Mouse (Mus musculus): Measurements from ENCODE around the gene Abat. TPM values are rescaled to one million over a fixed set of nuclear protein-coding genes. Genes with fewer than 3 reads are reported as not detected.

The Abat gene
- total RNA-seq (2017) = 0.44 and 1.1 TPM in 2 replicates

DNA sequence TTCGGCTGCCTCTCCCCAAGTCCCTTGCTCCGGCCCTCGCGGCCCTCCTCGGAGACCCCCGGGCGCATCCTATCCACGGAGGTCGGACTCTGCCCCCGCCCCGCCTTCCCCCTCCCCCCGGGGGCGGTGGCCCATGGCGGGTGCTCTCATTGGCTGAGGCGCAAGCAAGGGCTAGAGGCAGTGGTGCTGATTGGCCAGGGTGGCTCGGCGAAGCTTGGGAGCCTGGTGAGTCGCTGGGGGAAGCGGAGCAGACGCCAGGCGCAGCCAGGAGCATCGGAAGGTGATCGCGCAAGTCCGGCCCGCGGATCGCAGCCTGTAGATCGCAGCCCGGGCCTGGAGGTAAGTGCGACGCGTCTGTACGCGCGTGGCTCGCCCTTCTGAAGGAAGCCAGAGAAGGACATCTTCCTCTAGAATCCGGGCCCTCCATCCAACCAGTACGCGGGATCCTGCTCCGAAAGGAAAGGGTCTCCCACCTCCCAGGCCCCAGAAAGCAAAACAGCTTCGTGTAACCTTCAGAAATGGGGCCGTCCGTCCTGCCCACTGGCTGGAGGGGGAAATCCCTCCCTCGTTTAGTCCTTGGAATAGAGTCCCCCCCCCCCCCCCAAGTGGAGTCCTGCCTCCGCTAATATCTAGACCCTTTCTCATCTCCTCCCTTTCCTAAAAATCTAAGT lies at the start of gene Abat:
Abat (plus strand) TSS at position 194 of the 671 bp plus-strand sequence.
- peak; percentile 90 to 95 for ATAC-seq (replicated peaks in 1 of 2; ENCODE audit: insufficient read depth in 1 of 2, low FRiP score in 2 of 2, low TSS enrichment in 1 of 2, low read depth in 1 of 2, poor library complexity in 2 of 2, severe bottlenecking in 2 of 2)

DNA sequence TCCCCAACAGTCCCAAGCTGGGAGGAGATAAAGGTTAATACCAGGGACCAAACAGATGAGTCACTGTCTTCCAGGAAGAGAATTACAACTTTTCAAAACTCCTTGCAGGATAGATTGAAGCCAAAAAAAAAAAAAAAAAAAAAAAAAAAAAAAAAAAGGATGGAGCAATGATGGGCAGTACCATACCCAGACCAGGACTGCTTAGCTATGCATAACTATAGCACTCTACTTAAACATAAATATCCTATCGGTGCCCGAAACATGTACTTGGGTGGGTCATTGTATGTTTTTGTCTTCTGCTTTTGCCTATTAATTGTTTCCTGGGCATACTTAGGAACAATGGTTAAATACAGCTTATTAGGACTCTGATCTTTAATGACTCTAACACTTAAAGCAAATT lies 43.1 kb upstream of the Abat start:
- no peak for ATAC-seq (replicated peaks in 1 of 2; ENCODE audit: insufficient read depth in 1 of 2, low FRiP score in 2 of 2, low TSS enrichment in 1 of 2, low read depth in 1 of 2, poor library complexity in 2 of 2, severe bottlenecking in 2 of 2)

DNA sequence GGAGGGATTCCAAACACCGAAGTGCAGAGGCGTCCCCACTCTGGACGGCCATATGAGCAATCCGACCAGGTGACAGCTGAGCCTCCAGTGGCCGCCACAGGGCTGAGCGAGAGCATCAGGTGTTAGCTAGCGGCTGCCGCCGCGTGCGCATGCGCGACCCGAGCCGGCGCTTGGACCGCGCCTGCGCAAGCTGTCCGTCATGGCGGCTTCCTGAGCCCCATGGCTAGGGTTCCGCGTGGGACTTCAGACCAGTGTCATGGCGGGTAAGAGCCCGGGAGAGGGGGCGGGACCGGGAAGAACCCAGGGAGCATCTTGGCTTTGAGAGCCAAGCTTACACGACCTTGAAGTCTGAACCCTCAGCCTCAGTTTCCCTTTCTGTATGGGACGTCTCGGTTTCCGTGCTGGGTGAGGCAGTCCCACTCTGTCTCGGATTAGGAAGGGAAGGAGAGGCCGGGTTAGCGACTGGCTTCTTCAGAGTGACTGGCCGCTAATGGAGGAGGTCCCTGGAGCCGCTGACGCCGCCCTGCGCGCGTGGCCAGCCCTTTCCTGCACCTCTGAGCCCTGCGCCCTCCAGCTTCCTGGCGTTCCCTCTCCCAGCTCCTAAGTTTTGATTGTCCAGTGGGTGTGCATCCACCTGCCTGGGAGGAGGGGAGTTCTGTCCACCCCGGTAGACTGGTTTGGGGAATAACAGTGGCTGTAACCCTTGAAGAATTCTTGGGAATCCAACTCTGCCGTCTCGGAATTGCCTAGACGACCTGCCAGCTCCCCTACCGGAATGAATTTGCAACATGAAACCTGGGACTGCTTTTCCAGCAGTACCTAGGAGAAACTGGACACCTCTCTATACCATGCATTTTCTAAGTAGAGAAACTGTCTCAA lies 42.4 kb upstream of the Abat start, which contains the start of gene Mettl22:
Mettl22 (plus strand) TSS at position 186 of the 879 bp plus-strand sequence.
- peak; percentile 88 to 91 for ATAC-seq (replicated peaks in 1 of 2; ENCODE audit: insufficient read depth in 1 of 2, low FRiP score in 2 of 2, low TSS enrichment in 1 of 2, low read depth in 1 of 2, poor library complexity in 2 of 2, severe bottlenecking in 2 of 2)

DNA sequence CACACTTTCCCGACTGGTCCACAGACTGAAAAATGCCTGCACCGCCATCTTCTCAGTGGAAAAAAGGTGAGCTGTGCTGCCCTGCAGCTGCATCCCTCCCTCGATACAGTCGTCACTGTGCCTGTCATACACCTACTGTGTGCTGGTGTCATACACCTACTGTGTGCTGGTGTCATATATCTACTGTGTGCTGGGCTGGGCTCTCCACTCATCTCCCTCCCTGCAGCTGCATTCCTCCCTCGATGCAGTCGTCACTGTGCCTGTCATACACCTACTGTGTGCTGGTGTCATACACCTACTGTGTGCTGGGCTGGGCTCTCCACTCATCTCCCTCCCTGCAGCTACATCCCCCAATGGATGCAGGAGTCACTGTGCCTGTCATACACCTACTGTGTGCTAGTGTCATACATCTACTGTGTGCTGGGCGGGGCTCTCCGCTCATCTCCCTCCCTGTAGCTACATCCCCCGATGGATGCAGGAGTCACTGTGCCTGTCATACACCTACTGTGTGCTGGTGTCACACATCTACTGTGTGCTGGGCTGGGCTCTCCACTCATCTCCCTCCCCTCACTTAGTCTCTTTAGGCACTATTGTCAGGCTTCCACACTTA lies 25.7 kb upstream of the Abat start:
- no peak for ATAC-seq (replicated peaks in 1 of 2; ENCODE audit: insufficient read depth in 1 of 2, low FRiP score in 2 of 2, low TSS enrichment in 1 of 2, low read depth in 1 of 2, poor library complexity in 2 of 2, severe bottlenecking in 2 of 2)

DNA sequence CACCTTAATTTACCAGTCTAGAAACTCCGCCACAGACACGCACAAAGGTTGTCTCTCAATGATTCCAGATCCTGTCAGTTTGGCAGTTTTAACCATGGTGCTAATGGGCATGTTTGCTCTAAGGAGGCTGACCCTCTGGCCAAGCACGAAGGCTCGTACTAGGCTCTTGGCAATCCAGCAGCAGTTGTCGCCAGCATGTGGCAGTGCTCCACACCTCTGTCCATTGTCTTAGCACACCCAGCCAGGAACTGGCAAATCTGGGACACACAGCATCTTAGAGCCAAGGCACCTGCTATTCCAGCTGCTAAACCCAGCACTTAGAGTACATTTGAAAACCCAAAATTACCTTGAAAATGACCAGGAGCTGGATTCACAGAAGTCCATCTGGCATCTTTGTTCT lies 23.9 kb upstream of the Abat start:
- ATAC-seq (replicated peaks in 1 of 2; ENCODE audit: insufficient read depth in 1 of 2, low FRiP score in 2 of 2, low TSS enrichment in 1 of 2, low read depth in 1 of 2, poor library complexity in 2 of 2, severe bottlenecking in 2 of 2) = no peak

DNA sequence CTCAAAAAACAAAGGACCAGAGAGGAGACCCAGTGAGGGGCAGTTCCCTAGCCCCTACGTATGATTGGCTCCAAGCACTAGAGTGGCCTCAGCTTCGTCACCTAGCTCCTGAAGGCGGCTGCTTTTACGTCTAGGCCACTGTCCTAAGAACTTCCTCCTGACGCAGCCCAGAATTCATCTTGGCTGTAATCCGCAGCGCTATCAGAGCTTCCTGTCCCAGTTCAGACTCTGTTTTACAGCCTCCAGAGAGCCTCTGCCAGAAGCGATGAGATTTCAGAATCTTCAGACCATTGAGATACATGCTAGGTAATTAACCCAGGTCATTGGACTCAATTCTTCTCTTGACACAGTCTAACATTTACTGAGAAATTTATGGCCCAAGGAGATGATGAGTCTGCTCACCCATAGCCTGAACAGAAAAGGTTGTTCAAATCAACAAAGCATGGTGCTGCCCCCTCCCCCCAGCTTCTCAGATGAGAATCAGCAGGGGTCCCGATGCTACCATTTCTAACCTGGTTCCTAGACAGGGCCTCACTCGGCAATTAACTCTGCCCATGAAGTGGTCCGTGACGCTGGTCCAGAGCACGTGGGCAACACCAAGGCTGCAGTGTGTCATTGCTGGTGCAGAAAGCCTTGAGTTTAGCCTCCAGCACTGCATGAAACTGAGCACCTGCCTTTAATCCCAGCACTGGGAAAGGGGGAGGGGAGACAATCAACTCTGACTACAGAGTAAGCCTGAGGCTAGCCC lies 21.3 kb upstream of the Abat start:
- no peak for ATAC-seq (replicated peaks in 1 of 2; ENCODE audit: insufficient read depth in 1 of 2, low FRiP score in 2 of 2, low TSS enrichment in 1 of 2, low read depth in 1 of 2, poor library complexity in 2 of 2, severe bottlenecking in 2 of 2)

DNA sequence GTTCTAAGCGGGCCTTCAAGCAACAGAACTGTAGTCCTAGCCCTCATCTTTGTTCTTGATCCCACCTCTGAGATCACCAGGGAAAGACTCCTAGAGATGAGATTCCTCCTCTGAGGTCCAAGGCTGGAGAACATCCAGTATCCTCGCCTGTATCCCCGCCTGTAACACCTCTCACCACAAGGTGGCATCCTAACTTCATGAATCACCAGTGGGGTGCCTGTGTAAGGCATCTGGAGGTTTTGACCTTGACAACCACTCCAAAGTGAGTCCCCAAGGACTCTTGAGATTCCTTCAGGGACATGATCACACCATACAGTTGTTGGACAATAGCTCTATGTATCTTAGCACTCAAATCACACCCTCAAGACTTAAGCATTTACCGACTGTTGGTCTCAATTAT lies 19.0 kb upstream of the Abat start:
- ATAC-seq (replicated peaks in 1 of 2; ENCODE audit: insufficient read depth in 1 of 2, low FRiP score in 2 of 2, low TSS enrichment in 1 of 2, low read depth in 1 of 2, poor library complexity in 2 of 2, severe bottlenecking in 2 of 2) = peak; percentile 80 to 83

DNA sequence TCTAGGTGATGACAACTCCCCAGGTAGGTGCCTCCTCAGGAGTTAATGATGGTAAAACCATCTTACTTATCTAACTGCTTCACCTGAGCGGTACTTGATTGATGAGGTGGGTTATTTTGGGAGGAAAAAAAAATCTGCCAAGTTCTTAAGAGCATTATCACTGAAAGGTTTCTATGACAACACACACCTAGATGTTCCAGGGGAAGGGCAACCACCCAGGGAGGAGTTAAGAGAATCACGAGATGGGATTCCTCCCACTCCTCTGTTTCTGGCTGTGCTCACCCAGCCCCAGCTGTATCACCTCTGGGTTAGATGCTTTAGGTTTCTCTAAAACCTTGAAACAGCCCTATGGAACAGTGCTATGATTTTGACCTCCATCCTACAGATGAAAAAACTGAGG lies 16.3 kb upstream of the Abat start:
- no peak for ATAC-seq (replicated peaks in 1 of 2; ENCODE audit: insufficient read depth in 1 of 2, low FRiP score in 2 of 2, low TSS enrichment in 1 of 2, low read depth in 1 of 2, poor library complexity in 2 of 2, severe bottlenecking in 2 of 2)

DNA sequence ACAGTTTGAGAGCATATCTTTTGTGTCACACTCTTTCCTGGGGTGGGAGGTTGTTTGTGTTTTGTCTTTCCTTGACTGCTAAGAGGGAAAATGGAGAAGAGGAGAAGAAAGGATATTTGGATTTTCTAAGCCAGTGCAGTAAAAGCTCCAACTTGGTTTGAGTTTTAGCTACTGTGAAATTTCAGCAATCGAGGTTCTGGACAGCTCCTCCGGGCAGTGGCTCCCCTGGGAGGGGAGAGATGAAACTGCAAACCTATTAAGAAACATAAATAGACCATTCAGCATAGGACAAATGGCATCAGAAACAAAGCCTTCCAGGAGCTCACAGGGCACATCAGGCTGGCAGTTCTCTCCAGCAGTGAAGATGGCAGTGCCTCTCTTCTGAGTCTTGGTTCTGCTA lies 9.0 kb upstream of the Abat start:
- no peak for ATAC-seq (replicated peaks in 1 of 2; ENCODE audit: insufficient read depth in 1 of 2, low FRiP score in 2 of 2, low TSS enrichment in 1 of 2, low read depth in 1 of 2, poor library complexity in 2 of 2, severe bottlenecking in 2 of 2)

DNA sequence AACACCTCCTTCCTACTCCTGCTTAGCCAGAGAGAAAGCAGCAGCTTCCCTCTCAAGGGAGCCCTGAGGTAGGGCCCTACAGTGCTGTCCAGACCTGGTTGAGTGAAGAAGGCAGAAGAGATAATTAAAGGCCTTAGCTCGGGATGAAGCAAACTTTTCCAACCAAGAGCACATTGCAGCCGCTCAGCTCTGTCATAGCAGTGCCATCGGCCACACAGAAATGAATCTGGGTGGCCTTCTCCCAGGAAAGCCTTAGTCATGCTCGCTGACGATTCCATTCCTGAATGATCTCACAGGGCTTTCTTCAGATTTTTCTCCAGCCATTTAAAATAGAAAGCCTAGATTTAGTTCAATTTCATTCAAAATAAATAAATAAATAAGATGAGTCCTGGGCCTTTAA lies 3.3 kb upstream of the Abat start:
- ATAC-seq (replicated peaks in 1 of 2; ENCODE audit: insufficient read depth in 1 of 2, low FRiP score in 2 of 2, low TSS enrichment in 1 of 2, low read depth in 1 of 2, poor library complexity in 2 of 2, severe bottlenecking in 2 of 2) = no peak

DNA sequence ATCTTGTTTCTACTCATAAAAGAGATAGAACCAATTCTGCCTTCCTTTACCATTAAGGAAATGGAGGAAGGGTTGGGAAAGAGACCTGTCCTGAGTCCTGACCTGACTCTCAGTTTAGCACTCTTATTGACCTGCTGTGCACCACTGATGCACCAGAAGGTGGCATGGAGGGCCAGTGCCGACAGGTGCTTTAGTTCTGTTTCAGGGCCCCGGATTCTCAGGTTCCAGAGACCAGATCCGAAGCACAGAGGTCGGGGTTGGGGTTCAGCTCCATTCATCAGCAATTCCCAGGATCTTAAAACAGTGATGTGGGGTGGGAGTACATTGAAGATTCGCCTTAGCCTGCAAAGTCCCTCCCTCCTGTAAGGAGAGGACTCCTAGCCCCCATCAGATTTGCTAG lies 399 bp upstream of the Abat start:
- ATAC-seq (replicated peaks in 1 of 2; ENCODE audit: insufficient read depth in 1 of 2, low FRiP score in 2 of 2, low TSS enrichment in 1 of 2, low read depth in 1 of 2, poor library complexity in 2 of 2, severe bottlenecking in 2 of 2) = no peak

DNA sequence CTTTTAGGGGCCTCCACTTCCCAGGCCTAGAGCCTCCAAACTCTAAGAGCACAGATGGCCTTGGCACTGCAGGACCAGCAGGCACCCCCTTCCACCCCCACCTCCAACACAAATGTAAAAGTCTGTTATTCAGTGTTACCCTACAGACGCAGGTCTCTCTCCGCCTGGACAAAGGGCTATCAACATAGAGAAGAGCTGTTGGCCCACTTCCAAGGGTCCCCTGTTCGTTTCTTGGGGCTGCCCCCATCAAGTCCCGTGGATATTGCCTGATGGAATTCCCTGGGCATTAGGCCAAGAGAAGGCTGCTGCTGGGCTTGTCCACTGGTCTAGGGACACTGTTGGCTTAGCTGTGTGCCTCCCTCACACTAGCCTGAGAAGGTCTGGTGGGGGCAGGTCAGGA lies 951 bp downstream of the Abat start:
- ATAC-seq (replicated peaks in 1 of 2; ENCODE audit: insufficient read depth in 1 of 2, low FRiP score in 2 of 2, low TSS enrichment in 1 of 2, low read depth in 1 of 2, poor library complexity in 2 of 2, severe bottlenecking in 2 of 2) = no peak

DNA sequence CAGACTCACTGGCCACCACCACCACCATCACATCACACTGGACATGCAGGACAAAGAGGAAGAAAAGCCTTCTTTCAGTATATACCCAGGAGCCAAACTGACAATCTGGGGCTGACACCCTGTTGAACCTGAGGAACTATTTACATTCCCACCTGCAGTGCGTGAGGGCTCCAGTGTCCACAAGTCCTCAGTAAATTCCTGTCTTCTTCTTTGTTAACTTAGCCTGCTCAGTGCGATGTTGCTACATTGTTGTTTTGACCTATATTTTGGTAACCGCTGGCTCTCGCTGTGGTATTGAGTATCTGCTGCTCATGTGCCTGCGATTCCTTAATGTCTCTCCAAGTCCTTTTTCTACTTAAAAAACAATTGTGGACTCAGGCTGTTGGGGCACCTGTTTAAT lies 7.3 kb downstream of the Abat start:
- no peak for ATAC-seq (replicated peaks in 1 of 2; ENCODE audit: insufficient read depth in 1 of 2, low FRiP score in 2 of 2, low TSS enrichment in 1 of 2, low read depth in 1 of 2, poor library complexity in 2 of 2, severe bottlenecking in 2 of 2)

DNA sequence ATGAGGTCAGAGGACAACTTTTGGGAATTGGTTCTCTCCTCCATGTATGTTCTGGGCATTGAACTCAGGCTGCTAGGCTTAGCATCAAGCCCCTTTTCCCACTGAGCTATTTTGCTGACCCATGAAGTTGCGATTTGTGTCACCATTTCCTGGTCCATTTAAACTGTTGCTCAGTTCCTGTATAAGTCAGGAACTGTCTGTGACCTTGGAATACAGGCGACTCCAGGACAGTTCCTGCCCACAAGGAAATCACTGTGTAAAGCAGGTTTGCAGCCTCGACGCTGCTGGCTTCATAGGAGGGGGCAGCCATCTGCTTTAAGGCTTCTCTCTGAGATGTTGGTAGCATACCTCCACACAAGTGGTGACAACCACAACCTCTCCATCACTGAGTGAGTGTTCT lies 8.1 kb downstream of the Abat start:
- no peak for ATAC-seq (replicated peaks in 1 of 2; ENCODE audit: insufficient read depth in 1 of 2, low FRiP score in 2 of 2, low TSS enrichment in 1 of 2, low read depth in 1 of 2, poor library complexity in 2 of 2, severe bottlenecking in 2 of 2)

DNA sequence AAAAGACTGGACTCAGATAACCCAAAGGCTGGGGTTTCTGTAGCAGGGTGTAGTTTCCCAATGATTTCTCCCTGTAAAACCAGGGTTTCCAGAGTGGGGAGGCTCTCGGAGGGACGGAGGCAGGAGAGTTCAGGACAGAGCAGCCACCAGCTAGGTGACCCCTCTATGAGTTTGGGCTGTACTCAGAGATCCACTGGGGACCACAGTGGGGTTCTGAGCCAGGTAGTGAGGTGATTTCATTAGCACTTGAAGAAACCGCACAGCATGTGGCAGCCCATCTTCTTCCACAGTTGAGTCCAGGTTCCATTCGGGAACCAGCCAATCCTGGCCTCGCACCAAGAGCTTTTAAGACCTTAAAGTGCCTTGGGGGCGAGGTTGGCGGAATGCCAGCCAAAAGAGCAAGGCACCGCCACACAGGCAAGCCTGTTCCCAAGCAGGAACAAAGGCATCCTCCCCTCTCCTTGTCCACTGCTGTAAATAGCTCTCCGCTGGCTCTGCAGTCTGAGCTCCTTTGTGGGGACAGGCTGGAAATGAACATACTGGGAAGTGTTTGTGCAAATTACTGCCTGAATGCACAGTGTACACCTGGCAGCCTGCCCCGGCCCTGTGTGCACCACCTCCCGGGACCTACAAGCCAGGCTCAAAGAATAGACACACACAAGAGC lies 10.4 kb downstream of the Abat start:
- no peak for ATAC-seq (replicated peaks in 1 of 2; ENCODE audit: insufficient read depth in 1 of 2, low FRiP score in 2 of 2, low TSS enrichment in 1 of 2, low read depth in 1 of 2, poor library complexity in 2 of 2, severe bottlenecking in 2 of 2)

DNA sequence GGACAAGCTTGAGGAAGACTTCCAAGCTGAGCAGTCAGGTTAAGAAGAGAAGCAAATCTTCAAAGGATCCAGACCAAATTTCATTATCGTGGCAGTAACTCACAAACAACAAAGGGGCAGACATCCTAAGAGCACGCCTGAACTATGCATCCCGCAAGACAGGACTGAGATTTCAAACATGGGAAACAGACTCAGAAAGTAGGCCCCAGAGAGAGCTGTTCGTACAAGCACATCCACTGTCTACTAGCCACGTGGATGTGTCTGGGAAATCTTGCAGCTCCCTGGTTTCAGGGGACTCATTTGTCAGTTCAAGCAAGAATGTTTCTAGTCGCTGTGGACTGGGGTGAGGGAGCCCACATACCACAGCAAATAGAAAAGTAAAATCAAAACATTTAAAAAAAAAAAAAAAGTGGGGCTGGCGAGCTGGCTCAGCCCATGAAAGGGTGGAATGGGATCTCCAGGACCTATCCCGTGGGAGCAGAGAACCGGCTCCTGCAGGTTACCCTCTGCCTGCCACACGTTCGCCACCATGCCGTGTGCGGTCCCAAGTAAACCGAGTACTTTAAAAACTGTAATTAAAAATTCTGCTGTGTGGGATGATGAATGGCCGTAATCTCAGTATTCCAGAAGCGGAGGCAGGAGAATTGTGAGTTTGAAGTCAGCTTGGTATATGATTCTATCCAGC lies 11.1 kb downstream of the Abat start:
- ATAC-seq (replicated peaks in 1 of 2; ENCODE audit: insufficient read depth in 1 of 2, low FRiP score in 2 of 2, low TSS enrichment in 1 of 2, low read depth in 1 of 2, poor library complexity in 2 of 2, severe bottlenecking in 2 of 2) = no peak

DNA sequence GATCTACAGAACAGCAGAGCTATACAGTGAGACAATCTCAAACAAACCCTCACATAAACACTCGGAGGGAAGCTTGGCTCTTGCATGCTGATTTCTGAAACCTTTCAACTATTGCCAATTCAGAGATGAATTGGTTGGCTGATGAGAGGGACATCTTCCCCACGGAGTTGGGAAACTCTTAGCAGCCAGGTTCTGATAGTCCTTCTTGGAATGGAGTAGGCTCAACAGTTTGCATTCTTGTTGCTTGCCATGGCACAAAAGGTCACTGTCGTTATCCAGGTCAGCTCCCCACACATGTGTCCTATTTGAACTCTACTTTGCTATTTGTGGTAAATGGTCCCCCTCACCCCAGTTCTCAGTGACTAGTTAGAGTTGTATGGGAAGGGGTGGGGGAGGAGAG lies 12.1 kb downstream of the Abat start:
- no peak for ATAC-seq (replicated peaks in 1 of 2; ENCODE audit: insufficient read depth in 1 of 2, low FRiP score in 2 of 2, low TSS enrichment in 1 of 2, low read depth in 1 of 2, poor library complexity in 2 of 2, severe bottlenecking in 2 of 2)
